Mouse (Mus musculus) midbrain, embryonic 10.5 days (tissue): ENCODE measurements around the gene Ap2a2. TPM values are rescaled to one million over a fixed set of nuclear protein-coding genes. Genes with fewer than 3 reads are reported as not detected.
A peak's percentile ranks its signal among the peaks of the same experiment; 100 is the strongest.

Experiments used
- DNase-seq: peaks from one replicate; pipeline ENCODE4 v3.0.0-alpha.2; 2017; ENCODE audit warnings: low spot score
- H3K27ac ChIP-seq: fragments of 300-500 bp; sonication (generic); replicated peaks from 2 replicates; pipeline ENCODE4 v1.5.1; 2016; ENCODE audit warnings: mild to moderate bottlenecking
- H3K27me3 ChIP-seq: fragments of 300-500 bp; sonication (generic); 2 replicates; pipeline ENCODE4 v1.6.1; 2016; ENCODE audit warnings: low read depth, mild to moderate bottlenecking; ENCODE audit not compliant: poor library complexity, severe bottlenecking
- H3K36me3 ChIP-seq: fragments of 300-500 bp; sonication (generic); 2 replicates; pipeline ENCODE4 v1.6.1; 2016; ENCODE audit warnings: mild to moderate bottlenecking, moderate library complexity
- H3K4me1 ChIP-seq: fragments of 300-500 bp; sonication (generic); 2 replicates; pipeline ENCODE4 v1.6.1; 2016
- H3K4me3 ChIP-seq: fragments of 300-500 bp; sonication (generic); 2 replicates; pipeline ENCODE4 v1.5.1; 2016; ENCODE audit warnings: mild to moderate bottlenecking, moderate library complexity
- H3K9me3 ChIP-seq: fragments of 300-500 bp; sonication (generic); replicated peaks from 2 replicates; pipeline ENCODE4 v1.6.1; 2016; ENCODE audit warnings: mild to moderate bottlenecking
- WGBS: fragments of 180-500 bp; shearing (Covaris S2); methylation state at CpG from one replicate; pipeline ENCODE4 v1.1.7; 2016; 5-methylcytosine and 5-hydroxymethylcytosine counted together
- polyA plus RNA-seq: library from polyadenylated mRNA; unstranded; fragments of >200 nt; fragmentation: Nextera tagmentation; extraction: Ambion mirVana; gene quantifications from 2 replicates; pipeline ENCODE4 v1.2.1, GENCODE M21; 2016

Ap2a2 gene
- polyA plus RNA-seq, 1 experiment from 2014 or later, result 104 TPM

DNA sequence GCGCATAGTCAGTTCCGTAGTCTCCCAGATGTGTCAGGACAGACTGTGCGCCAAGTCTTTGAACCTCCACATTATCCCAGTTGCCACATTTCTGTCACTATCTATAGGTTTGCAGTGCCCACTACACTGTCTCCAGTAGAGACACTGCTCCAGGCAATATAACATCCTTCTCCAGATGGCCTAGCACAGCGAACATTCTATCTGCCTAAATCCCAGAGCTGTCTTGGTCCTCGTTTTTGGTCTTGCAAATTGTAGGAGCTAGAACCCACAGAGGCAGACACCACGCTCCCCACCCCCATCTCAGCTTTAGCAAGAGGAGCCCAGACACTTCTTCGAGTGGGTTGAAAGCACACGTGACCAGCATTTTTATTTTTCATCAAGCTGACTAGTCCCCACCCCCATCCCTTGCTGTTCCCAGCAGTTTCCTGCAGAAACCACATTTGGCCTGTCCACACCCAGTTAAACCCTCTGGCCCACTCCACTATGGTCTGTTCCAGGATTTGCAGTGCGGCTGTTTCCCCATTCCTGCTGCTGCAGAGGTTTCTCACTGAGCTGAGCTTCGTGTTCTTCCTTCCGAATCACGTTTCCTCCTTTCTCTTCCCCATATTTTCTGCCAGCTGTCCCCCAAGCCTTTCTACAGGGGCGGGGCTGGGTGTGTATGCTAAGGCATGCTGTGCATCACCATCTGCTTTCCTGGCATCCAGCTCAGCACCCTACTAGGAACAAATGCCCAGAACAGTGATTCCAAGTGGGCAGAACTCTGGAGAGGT is 21.5 kb upstream of the Ap2a2 start:
- no peaks in the 10 kb centered on the region for H3K9me3 ChIP-seq
- WGBS, result 63% methylated on average over 13 of the region's 13 CpGs
- H3K27me3 ChIP-seq, result peaks cover 9% of the 10 kb centered on the region; the same call in 1 of the 2 replicates
- peaks cover 23% of the 10 kb centered on the region for H3K4me1 ChIP-seq
- H3K36me3 ChIP-seq, result no peaks in the 10 kb centered on the region
- no peak for DNase-seq
- peak overlapping the region; percentile 72 for H3K4me3 ChIP-seq
- peak overlapping the region; percentile 87 for H3K27ac ChIP-seq

DNA sequence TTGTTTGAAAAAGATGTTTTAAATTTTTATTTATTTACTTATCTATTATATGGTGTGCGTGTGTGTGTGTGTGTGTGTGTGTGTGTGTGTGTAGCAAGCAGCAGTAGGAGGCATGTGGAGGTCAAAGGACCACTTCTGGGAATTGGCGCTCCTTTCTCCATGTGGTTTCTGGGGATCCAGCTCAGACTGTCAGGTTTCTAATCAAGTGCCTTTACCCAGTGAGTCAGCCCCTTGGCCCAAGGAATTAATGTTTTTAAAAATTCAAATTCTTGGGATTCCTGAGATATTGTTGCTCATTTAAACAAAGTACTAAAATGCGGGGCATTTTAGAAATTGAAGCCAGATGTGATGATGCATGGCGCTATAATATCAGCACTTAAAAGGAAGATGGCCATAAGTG is 20.3 kb upstream of the Ap2a2 start:
- peaks cover 23% of the 10 kb centered on the region for H3K4me1 ChIP-seq
- H3K9me3 ChIP-seq, result no peaks in the 10 kb centered on the region
- DNase-seq, result no peak
- H3K36me3 ChIP-seq, result no peaks in the 10 kb centered on the region
- no peak overlapping the region for H3K4me3 ChIP-seq
- peaks cover 9% of the 10 kb centered on the region; the same call in 1 of the 2 replicates for H3K27me3 ChIP-seq
- H3K27ac ChIP-seq, result no peak overlapping the region
- WGBS, result 76% methylated on average over 4 of the region's 4 CpGs

DNA sequence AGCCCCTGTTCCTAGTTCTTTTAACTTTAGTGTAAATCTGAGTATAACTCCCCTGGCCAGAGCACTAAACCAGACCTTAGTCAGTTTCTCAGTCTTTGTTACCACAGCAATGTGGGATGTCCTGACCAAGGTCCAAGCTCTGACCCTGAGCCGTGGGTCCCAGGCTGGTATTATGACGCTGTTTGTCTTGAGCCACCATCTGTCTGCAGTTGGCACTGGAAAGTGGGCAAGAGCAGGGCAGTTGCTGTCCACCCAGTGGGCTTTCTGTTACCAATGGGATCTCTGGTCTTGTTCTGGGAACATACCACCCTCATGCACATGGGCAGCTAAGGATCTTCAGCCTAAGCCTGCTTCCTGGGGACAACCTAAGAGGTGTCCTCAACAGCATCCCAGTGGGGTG is 19.4 kb upstream of the Ap2a2 start:
- WGBS, result 94% methylated on average over 2 of the region's 2 CpGs
- H3K4me1 ChIP-seq, result peaks cover 23% of the 10 kb centered on the region
- H3K27me3 ChIP-seq, result peaks cover 9% of the 10 kb centered on the region; the same call in 1 of the 2 replicates
- H3K27ac ChIP-seq, result no peak overlapping the region
- no peak overlapping the region for H3K4me3 ChIP-seq
- no peaks in the 10 kb centered on the region for H3K36me3 ChIP-seq
- no peak for DNase-seq
- no peaks in the 10 kb centered on the region for H3K9me3 ChIP-seq

DNA sequence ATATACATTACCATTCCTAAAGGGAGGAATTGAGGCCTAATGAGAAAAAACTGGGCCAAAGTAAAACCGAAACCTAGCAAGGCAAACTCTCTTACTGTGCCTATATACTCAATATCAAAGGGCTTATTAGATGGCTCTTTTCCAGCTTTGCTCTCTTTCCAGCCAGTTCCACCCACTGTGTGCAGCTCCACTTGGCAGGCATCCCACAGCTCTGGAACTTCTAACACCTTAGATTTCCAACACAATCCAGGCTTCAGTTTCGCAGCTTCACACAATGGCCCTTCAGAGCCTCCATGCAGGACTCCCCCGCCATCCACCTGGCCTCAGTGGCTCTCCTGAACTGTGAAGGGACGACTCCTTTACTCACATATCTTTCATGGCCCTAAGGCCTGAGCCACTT is 17.3 kb upstream of the Ap2a2 start:
- 86% methylated on average over 4 of the region's 4 CpGs for WGBS
- no peaks in the 10 kb centered on the region for H3K9me3 ChIP-seq
- peaks cover 9% of the 10 kb centered on the region; the same call in 1 of the 2 replicates for H3K27me3 ChIP-seq
- no peak overlapping the region for H3K27ac ChIP-seq
- no peak overlapping the region for H3K4me3 ChIP-seq
- DNase-seq, result no peak
- peaks cover 10% of the 10 kb centered on the region for H3K4me1 ChIP-seq
- H3K36me3 ChIP-seq, result no peaks in the 10 kb centered on the region

DNA sequence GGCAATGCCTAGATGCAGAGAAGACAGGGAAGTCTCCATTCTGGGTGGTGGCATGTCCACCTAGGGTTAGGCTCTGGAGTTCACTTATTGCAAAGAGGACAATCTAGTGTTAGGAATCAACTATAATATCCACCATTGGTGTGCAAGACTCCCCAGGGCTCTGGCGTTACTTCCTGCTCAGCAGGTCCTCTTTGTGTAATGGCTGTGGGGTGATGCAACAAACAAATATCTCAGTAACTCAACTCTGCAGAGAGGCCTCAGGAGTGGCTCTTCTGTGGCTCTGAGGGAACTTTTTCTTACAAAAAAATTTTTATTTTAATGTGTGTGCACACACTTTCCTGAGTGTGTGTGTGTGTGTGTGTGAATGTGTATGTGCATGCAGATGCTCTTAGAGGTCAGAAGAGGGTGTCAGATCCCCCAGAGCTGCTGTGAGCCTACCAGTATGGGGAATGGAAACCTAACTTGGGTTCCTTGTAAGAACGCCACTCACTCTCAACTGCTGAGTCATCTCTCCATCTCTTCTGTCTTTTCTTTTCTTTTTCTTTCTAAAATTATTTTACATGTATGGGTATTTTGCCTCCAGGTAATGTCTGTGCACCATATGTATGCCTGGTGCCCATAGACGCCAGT is 12.4 kb upstream of the Ap2a2 start:
- WGBS, result 90% methylated on average over 3 of the region's 3 CpGs
- Histone ChIP-seq H3K27ac (no peak overlapping the region), H3K9me3 (no peaks in the 10 kb centered on the region), H3K27me3 (no peaks in the 10 kb centered on the region), H3K36me3 (no peaks in the 10 kb centered on the region), H3K4me3 (no peak overlapping the region), H3K4me1 (no peaks in the 10 kb centered on the region)
- DNase-seq, result no peak

DNA sequence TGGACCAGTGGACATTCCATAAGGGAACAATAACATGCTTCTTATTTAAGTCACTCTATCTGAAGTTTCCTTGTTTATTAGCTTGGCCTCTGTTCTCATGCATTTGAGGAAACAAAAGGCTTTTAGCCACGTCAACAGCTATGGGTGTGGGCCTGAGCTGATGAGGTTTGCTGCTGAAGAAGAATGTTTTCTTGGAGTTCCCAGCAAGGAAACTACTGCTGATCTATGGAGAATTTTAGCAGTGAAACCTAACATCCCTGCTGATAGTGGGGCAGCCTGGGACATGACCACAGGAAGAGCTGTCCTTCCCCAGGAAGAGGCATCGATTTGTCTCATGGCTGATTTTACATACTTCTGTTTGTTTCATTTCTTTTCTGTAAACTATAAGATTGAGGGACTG is 11.5 kb upstream of the Ap2a2 start:
- H3K36me3 ChIP-seq, result no peaks in the 10 kb centered on the region
- H3K4me3 ChIP-seq, result no peak overlapping the region
- H3K9me3 ChIP-seq, result no peaks in the 10 kb centered on the region
- no peak for DNase-seq
- no peaks in the 10 kb centered on the region for H3K4me1 ChIP-seq
- 84% methylated on average over 2 of the region's 2 CpGs for WGBS
- H3K27ac ChIP-seq, result no peak overlapping the region
- H3K27me3 ChIP-seq, result no peaks in the 10 kb centered on the region

DNA sequence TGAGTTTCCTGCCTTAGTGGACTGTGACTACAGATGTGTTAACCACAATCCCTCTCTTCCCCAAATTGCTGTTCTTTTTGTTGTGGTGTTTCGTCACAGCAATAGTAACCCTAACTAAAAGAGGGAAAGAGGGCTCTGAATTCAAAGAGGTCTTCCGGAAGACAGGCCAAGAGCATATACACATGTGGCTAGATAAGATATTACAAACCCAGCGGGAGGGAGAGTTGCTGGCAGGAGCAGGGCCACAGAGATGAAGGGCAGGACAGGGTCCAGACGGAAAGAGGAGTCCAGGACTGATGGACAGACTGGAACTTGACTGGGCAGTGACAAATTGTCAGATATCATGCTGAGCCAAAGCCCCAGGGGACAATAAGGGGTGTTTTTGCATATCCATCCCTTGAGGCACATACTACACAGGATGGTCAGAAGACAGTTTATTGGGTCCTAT is 3.6 kb upstream of the Ap2a2 start:
- Histone ChIP-seq H3K36me3 (no peaks in the 10 kb centered on the region), H3K4me1 (peaks cover 13% of the 10 kb centered on the region), H3K27ac (no peak overlapping the region), H3K9me3 (no peaks in the 10 kb centered on the region), H3K27me3 (0 out of 2 replicates have a peak, but pooled peaks cover 4% of the 10 kb centered on the region), H3K4me3 (no peak overlapping the region)
- no peak for DNase-seq
- WGBS, result 73% methylated on average over 4 of the region's 4 CpGs

DNA sequence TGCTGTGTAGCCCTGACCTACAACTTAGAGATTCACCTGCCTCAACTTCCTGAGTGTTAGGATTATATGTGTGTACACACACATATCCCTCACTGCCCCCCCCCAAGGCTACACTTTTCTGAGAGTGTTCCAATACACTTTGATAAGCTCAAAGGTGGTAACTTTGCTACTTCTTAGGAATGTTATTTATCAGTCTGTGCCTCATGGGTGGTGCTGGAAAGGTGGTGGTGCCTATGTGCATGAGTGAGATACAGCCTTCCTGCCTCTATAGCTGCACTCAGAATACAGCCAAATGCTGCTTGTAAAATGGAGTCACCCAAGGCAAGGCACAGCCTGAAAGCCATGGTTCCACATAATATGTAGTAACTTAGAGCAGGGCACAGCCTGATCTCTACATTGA is 3.0 kb upstream of the Ap2a2 start:
- Histone ChIP-seq H3K27ac (no peak overlapping the region), H3K36me3 (no peaks in the 10 kb centered on the region), H3K27me3 (0 out of 2 replicates have a peak, but pooled peaks cover 4% of the 10 kb centered on the region), H3K4me1 (peaks cover 19% of the 10 kb centered on the region), H3K9me3 (no peaks in the 10 kb centered on the region), H3K4me3 (no peak overlapping the region)
- no peak for DNase-seq

DNA sequence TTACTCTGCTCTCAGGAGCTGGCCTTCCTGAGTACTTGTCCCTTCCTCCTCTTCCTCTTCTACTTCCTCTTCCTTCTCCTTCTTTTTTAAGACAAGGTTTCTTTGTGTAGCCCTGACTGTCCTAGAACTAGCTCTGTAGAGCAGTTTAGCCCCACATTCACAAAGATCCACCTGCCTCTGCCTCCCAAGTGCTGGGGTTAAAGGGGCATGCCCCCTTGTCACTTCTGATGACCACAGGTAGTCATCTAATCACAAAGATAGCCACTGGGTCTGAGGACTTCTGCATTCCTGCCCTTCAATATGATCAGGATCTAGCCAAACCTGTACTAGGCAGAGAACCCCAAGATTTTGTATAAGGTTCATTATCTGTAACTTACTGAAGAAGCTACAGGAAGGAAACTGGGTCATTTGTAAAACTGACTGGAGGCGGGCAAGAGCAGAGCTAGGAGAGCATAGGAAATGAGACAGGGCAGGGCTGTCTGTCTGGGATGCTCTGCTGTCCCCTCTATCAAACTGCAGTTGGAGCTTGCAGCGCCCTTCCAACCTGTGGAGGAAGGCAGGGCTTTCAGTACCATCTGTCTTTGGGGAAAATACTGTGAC is 2.1 kb upstream of the Ap2a2 start:
- Histone ChIP-seq H3K4me1 (peaks cover 28% of the 10 kb centered on the region), H3K27ac (no peak overlapping the region), H3K9me3 (no peaks in the 10 kb centered on the region), H3K4me3 (no peak overlapping the region), H3K27me3 (0 out of 2 replicates have a peak, but pooled peaks cover 4% of the 10 kb centered on the region), H3K36me3 (peaks cover 5% of the 10 kb centered on the region; the same call in 1 of the 2 replicates)
- DNase-seq, result no peak
- WGBS, result 73% methylated on average over 2 of the region's 2 CpGs

DNA sequence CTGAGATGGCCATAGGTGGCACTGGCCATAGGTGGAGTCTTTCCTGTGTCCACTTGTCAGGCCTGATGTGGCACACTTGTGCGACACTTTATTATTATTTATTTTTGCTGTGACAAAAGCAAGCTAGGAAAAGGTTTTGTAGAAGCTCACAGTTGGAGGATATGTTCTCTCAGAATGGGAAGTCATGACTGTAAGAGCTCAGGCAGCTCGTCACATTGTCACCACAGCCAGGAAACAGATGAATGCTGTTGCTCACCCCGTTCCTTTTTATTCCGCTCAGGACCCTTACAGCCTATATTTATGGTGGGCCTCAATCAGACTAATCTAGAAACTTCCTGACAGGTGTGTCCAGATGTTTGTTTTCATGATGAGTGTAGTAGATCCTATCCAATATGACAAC is 1.5 kb upstream of the Ap2a2 start:
- H3K4me3 ChIP-seq, result no peak overlapping the region
- H3K4me1 ChIP-seq, result peaks cover 30% of the 10 kb centered on the region
- 87% methylated on average over 4 of the region's 4 CpGs for WGBS
- 0 out of 2 replicates have a peak, but pooled peaks cover 4% of the 10 kb centered on the region for H3K27me3 ChIP-seq
- no peak for DNase-seq
- no peaks in the 10 kb centered on the region for H3K9me3 ChIP-seq
- H3K36me3 ChIP-seq, result peaks cover 11% of the 10 kb centered on the region; the same call in 1 of the 2 replicates
- H3K27ac ChIP-seq, result no peak overlapping the region

DNA sequence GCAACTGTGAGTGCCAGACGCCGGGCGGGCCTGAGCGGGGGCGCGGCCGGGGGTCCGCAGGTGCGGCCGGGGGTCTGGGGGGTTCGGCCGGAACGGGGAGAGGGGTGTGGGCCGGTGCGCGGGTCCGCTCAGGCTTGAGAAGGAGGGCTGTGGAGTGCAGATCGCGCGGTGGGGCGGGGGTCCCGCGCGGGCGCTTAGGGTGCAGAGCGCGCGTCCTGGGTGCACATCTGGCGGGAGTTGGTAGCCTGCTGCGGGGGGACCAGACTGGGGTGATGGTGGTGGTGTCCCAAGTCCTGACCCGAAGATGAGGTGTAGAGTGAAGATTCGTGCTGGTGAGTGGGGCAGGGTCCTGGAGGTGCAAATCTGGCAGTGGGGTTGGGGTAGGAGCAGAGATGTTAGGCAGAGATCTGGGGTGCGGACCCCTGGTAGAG is 463 bp downstream of the Ap2a2 start:
- Histone ChIP-seq H3K36me3 (peaks cover 14% of the 10 kb centered on the region; the same call in 1 of the 2 replicates), H3K27ac (peak overlapping the region; percentile 95), H3K4me3 (peak overlapping the region; percentile 98), H3K9me3 (no peaks in the 10 kb centered on the region), H3K27me3 (0 out of 2 replicates have a peak, but pooled peaks cover 4% of the 10 kb centered on the region), H3K4me1 (peaks cover 41% of the 10 kb centered on the region)
- WGBS, result under 1% methylated on average over 33 of the region's 33 CpGs
- no peak for DNase-seq

DNA sequence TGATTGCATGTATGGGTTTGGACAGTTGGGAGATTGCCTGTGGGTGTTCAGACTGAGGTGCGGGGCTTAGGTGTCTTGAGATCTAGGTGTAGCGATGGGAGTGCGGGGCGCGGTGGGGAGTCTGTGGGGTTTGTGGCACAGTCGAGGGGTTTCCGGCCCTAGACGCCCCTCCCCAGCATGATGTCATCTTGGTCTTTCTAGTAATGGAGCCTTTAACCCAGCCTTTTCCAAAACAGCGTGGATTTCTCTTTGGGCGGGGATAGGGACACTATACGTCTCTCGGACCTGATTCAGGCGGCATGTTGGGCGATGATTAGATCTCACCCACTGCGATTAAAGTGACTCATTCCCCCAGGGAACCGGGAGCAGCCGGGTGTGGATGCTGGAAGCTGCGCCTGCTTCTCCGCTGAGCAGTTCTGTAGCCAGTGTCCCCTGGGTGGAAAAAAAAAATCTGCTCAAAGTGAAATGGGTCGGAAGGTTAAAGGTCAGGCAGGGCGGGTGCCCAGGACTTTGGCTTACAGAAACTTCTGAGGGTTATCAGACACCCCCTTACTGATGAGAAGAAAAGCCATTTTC is 967 bp downstream of the Ap2a2 start:
- Histone ChIP-seq H3K4me3 (peak overlapping the region; percentile 98), H3K27ac (peak overlapping the region; percentile 95), H3K36me3 (peaks cover 14% of the 10 kb centered on the region; the same call in 1 of the 2 replicates), H3K27me3 (0 out of 2 replicates have a peak, but pooled peaks cover 4% of the 10 kb centered on the region), H3K4me1 (peaks cover 42% of the 10 kb centered on the region), H3K9me3 (no peaks in the 10 kb centered on the region)
- 2% methylated on average over 21 of the region's 21 CpGs for WGBS
- peak; percentile 55 for DNase-seq
